Mouse (Mus musculus): ENCODE data around the gene Serping1.
"Not testable (repeated sequence)": the region's sequence is repeated elsewhere in the genome, so short reads cannot be mapped to it uniquely, and the experiment has no call there.

The Serping1 gene

DNA sequence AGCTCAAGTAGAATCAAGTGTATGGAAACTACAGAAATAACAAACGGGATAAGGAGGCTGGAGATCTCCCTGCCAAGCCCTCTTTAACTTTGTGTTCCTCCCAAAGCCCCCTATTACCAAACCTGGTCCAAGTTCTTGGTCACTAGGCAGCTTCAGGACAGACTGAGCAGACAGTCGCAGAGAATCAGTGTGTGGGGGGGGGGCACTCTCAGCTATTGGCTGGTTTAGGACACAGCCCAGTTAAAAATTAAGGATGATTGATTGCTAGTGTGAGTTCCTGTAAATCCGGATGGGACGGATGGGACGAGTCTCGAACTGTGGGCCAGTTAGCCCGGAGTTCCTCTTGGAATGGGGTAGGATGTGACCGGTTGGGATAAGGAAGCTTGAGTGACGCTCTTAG lies at the start of gene Serping1:
Serping1 (minus strand) TSS at position 204 of the 400 bp plus-strand sequence.
- no peak for DNase-seq

DNA sequence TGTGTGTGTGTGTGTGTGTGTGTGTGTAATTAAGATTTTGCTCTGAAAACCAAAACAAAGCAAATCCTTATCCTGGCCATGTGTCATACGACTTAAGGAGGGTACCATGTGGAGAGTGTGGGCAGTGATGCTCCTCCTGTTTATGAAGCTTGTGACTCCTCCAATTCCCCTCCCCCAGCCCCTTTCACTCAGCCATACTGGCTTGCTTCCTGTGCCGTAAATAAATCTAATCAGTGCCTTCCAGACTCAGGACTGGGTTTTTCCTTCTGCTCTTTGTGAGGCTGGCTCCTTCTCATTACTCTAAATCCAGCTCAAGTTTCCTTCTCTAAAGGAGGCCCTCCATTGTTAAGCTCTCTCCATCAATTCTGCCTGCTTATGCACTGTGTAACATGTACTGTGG lies 48.0 kb upstream of the Serping1 start:
- DNase-seq = no peak

DNA sequence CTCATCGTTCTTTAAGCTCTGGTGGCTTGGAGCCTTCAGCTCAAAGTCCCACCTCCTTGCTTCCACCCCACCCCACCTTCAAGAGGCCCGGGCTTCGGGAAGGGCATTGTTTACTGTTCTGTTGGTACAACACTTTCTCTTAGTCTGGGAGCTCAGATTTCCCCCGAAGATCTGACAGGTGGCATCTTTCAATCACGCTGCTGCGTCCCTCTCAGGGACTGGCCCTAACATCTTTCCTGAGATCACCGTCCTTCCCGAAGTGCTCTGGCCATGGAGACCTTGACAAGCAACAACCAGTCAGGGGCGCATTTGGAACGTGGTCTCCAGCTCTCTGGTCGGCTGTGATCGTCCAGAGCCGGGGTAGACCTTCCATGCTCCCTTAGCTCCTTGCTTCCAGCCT lies 47.3 kb upstream of the Serping1 start, which contains the start of gene Smtnl1:
Smtnl1 (minus strand) TSS at position 101 of the 400 bp plus-strand sequence.
- no peak for DNase-seq

DNA sequence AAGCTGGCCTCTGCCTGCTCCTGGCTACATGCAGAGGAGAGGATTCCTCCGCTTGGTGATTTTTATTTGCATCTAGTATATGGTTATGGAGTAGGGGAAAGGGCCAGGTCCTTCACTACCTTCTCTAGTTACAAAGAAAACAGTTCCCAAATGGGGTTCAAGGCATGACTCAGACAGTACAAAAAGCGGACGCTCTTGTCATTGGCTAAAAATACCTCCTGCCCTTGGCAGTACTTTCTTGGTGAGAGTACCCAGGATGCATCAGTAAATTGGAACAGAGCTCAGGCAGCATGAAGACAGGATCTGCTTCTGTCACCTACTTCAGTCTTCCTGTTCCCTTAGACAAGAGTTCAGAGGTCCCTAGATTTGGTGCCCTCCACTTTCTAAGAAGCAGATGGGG lies 44.6 kb upstream of the Serping1 start:
- no peak for DNase-seq

DNA sequence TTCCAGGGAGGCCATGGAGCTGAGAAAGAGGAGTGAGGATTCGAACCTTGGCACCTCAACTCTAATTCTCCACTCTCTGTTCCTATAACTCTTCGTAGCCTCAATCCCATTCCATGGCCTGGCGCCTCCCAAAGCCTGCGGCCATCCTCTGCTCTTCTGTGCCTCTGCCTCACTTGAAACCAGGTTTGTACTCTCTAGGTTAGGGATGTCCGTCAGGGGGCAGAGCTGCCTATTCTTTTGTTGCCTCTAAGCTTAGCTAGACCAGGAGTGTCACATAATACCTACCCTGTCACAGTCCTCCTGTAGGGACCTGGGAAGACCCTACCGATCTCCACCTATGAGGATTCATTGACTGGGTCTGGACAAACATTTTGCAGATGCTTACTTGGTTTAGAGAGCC lies 37.4 kb upstream of the Serping1 start:
- no peak for DNase-seq

DNA sequence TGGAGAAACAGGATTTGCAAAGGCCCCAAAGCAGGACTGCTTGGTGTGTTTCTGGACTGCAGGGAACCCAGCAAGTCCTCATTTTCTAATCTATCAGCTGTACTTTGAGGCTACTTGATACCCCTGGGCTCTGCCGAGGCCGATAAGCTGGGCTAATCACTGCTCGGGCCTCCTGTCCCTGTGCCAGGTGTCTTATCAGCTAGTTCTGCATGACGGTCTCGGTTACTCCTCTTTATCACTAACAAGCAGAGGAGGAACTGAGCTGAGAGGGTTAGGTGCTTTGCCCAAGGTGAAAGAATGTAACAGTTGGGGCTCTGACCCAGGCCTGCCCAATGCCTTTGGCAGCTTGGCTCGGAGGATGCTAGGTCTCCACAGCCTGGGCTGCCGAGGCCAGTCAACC lies 36.6 kb upstream of the Serping1 start:
- DNase-seq = no peak

DNA sequence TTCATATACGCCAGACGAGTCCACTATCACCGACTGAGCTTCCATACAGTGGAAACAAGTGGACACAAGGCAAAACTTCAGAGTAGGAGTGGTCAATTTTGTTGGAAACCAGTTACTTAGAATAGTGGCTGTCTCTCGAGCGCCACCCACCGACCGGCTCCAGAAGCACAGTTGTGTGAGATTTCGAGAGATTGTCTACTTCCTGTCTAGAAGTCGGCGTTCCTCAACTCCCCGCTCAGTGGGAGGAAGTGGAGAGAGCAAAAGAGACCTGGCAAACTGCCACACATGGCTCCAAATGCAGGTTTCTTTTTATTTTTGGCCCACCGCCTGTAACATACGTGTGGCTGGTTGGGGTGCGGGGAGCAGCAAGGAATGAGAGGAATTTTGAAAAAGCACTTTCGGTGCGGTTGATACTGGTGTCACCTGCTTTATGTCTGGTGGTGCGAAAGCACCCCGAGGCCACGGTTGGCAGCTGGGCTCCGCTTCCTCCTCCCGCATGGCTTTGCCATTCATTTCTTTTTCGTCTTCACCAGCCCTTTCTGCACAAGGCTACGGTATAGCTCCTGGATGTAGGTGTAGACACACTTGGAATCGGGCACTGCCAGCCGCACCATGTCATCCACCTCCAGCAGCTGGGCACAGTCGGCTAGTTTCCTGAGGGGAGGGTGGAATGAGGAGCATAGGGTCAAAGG lies 35.8 kb upstream of the Serping1 start:
- DNase-seq = peak; percentile 88 to 92

DNA sequence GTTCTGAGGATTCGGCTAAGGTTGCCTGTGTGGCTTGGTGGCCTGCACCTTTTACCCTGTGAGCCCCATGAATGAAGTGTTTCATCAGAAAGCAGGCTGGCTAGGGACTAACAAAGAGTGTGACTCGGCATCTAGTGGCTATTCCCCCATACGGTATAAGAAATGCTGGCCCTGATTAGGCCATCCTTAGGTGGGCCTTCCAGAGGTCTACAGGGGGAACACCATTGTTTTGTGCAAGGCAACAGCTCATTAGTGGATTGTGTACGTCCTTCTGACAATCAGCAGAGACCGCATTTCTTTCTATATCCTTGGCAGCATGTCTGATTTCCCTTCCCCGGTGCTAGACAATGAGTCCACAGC lies 35.3 kb upstream of the Serping1 start:
- no peak for DNase-seq

DNA sequence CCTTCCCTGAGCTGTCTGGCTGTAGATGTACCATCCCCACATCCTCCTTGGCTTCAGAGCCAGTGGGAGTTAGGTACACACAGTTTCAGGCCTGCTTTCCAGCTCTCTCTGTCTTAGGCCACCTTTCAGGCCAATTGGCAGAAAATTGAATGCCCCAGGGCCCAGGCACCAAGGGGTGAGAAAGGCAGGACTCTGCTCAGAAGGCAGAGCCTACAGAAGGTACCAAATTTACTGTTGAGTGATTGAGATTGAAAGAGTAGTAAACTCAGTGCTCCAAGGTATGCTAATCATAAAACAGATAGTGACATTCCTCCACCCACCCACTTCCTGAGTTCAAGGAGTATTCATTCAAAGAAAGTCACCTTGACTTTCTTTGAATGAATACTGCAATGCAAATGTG lies 34.1 kb upstream of the Serping1 start:
- DNase-seq = no peak

DNA sequence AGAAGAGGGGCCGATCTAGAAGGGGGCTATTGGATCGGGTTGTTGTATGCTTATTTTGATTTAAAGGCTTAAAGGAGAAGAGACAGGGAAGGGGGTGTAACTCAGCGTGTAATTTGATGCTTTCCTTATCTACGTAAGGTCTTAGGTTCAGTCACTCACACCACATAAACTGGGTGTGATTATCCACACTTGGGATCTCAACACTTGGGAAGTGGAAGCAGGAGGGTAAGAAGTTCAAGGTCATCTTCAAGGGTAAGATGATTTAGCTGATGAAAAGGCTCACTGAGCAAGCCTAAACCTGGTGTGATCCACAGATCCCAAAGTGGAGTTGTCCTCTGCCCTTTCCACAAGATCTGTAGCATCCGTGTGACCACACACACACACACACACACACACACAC lies 31.3 kb upstream of the Serping1 start:
- no peak for DNase-seq

DNA sequence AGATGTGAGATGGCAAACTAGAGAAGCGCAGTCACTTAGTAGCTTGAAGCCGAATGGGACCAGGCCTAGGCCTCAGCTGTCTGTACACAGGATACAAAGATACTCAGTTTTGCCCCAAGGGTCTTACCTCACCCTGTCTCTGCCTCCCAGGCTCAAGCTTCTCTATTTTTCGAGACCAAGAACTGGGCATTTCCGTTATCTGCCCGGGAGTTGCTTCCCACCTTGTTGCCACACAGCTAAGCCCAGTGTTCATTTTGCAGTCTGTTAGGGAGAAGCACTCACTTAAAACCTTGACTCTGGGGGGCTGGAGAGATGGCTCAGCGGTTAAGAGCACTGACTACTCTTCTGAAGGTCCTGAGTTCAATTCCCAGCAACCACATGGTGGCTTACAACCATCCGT lies 28.7 kb upstream of the Serping1 start:
- no peak for DNase-seq

DNA sequence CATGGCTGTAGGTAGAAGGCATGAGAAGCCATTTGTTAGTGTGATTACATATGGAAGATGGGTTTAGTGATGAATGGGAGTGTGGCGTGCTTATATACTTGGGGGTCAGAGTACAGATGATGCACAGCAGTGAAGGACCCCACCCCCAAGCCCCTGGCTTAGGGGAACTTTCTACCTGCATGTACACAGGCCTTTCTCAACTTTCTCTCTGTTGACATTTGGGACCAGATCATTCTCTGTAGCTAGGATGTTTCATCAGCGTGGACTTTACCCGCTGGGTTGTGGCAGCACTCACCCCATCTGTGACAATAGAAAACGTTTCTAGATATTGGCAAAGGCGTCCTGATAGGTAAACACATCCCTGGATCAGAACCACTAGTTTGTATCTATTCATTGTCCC lies 26.0 kb upstream of the Serping1 start:
- not testable (repeated sequence) for DNase-seq

DNA sequence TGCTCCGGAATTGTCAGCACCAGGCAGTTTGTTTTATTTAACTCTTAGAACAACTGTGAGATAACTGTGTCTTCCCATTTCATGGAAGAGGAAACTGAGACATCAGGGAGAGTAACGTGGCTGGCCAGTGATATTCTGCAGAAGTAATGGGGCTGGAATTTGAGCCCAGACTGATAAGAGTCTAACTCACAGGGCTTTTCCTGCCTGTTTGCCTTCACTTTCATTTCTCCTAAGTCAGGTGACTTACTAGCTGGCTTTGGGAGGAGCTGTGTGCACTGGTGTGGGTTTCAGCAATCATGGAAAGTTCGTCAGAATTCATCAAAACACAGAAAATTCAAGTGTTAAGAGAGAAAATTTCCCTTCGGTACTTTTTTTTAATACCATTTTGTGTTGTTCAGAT lies 25.1 kb upstream of the Serping1 start:
- DNase-seq = no peak

DNA sequence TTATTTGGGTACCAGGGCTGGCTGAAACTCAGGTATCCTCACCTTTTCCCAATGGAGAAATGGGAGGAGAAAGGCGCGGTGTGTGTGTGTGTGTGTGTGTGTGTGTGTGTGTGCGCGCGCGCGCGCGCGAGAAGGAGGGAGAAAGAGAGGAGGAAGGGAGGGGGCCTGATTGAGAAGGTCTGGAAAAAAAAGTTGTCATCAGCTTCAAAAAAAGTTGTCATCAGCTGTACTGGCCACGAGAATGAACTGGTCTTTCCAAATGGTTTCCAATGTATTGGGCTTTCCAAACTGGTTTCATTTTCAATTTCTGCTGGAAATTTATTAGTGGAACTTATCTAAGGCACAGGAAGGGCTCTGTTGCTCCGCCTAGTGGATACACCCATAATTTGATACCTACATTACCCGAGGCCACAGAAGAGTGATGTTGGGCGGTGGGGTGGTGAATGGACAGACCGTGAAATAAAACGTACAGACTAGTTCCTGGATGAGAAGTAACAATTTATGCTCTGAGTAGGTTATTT lies 23.9 kb upstream of the Serping1 start:
- peak; percentile 68 to 84 for DNase-seq

DNA sequence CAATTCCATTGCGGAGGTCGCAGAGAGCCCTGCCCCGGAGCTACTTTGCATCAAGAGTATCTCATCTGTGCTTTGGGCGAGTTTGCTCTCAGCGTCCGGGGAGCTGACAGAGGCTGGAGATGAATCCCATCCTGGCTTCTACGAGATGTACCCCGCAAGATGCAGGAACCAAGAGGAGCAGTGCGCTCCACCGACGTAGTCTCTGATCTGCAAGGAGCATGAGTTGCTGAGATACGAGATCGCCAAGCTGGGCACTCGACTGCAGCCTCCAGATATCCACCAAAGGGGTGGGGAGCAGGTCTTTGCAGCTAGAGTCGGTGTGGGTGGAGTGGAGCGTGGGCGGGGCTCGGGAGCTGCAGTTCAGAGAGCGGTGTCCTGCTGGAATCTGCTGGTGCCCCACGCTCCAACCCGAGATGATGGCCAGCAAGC lies 23.3 kb upstream of the Serping1 start, which contains the start of gene Ube2l6:
Ube2l6 (plus strand) TSS at position 336 of the 429 bp plus-strand sequence.
- peak; percentile 79 to 80 for DNase-seq

DNA sequence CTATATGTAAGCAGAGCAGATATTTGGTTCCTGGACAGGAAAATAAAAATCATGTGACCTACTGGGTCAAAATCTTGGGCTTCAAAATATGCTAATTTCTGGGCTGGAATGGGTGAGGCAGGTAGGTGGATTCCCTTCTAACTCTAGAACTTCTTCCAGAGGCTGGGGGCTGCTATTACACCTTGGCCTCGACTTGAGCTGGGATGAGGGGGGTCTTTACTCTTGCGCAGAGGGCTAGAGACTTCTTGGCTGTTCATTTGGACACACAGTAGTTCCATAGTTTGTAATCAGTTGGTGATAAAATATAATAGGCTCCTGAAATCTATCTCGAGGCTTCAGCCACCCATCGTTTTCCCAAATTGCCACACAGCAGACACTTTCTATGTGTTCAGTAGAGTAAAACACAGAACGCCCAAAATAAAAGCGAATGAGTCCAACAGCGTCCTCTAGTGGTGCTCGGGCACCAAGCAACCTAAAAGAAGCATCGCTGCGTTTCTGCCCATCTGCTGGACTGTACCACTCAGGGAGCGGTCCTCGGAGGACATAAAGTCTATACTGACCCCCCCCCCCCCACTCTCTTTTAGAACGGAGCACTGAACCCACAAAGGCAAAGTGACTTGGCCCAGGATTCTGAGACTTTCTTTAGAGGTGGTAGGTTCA lies 22.7 kb upstream of the Serping1 start:
- peak; percentile 76 to 80 for DNase-seq

DNA sequence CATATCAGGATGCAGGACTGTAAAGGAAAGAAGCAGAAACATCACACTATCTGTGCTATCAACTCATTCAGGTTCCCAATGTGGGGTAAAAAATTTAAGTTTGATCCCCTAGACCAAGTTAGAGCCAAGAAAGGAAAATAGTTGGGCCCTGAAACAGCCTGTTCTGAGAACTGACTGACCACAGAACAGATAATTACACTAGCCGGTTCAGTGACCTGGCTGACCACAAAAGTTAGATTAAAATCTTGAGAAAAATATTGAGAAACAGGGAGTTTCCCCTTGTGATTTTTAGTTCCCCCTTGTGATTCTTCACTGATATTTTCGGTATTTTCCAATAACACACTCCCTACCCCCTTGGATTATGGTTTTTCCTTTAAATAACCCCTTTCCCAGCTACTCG lies 18.6 kb upstream of the Serping1 start:
- DNase-seq = no peak

DNA sequence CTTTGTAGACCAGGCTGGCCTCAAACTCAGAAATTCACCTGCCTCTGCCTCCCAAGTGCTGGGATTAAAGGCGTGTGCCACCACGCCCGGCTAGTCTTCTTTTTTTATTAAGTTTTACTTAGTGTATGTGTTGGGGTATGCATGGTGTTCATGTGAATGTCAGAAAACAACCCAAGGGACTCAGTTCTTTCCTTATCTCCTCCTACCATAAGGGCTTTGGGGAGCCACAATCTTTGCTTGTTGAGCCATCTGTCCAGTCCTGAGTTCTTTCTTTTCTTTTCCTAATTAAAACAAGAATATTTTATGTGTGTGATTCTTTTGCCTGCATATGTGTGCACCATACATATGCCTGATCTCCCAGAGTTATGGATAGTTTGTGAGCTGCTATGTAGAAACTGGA lies 17.9 kb upstream of the Serping1 start:
- no peak for DNase-seq

DNA sequence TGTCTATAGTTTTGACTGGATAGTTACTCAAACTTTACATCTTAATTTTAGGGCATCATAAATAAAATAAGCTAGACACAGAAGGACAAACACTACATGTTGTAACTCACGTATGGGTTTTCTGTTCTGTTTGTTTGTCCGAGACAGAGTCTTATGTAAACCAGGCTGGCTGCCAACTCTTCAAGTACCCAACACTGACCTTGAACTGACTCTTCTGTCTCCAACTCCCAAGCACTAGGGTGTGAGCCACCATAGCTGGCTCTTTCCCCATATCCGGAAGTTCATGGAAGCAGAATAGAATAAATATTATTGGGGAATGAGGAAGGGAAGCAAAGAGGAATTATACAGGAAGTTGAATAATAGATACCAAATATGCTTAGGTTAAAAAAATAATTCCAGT lies 17.3 kb upstream of the Serping1 start:
- peak; percentile 52 to 60 for DNase-seq

DNA sequence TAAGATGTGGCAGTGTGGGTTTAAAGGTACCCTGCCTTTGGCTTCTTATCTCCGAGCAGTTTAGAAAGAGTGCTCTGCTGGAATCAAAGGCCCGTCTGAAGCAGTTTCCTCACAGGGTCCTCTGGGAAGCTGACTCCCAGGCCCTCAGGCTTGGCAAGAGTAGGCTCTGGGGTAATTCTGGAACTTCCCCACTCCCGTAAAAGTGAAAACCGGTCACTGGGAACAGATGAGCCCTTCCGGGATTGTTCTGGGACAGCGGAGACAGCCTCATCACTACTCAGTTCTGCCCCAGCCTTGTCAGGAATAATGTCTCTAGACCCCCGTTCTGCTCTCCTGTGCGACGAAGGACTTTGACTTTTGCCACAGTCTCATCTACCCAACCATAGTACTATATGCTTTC lies 15.2 kb upstream of the Serping1 start:
- DNase-seq = no peak

DNA sequence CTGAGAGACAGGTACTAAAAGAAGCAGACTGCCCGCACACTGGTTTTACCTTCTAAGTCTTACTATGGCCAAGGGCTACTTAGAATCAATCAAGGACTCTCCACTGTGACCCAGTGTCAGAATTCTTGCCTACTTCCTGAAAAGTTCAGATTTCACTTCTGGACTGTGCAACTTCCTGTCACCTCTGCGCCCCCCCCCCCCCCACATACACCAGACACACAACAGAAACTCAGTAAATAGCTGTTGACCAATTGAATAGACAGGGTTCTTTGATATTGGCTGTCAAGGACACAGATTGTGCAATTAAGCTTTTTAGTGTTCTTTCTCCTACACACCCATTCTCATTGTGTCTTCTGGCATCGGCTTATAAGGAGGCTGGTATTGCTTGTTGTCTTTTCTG lies 13.1 kb upstream of the Serping1 start:
- DNase-seq = no peak

DNA sequence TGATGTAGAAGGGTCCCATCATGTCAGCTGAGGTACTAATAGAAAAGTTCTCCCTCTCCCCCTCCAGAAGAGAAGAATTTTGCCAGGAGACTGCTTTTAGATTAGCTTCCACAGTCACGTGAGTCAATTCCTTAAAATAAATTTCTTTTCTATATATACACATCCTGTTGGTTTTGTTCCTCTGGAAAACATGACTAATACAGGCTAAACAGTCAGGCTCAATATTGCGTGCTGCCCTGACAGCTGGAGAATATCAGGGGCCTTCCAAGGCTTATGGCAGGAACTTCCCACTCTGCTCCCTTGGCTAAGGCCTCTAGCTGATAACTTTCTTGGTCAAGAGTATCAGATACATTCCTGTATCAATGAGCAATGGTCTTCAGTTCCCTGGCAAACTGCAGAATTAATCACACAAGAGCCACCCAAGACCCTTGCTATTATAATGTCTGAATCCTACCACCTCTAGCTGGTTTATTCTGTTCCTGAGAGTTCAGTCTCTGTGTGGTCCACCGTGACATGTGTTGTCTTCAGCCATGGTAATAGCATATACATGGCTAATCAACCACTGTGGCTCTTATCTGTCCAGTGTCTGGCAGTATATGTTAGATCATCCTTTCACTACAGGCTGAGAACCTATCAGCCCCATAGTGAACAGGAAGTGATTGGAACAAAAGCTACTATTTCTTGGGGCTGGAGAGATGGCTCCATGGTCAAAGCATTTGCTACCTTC lies 8.8 kb upstream of the Serping1 start:
- no peak for DNase-seq

DNA sequence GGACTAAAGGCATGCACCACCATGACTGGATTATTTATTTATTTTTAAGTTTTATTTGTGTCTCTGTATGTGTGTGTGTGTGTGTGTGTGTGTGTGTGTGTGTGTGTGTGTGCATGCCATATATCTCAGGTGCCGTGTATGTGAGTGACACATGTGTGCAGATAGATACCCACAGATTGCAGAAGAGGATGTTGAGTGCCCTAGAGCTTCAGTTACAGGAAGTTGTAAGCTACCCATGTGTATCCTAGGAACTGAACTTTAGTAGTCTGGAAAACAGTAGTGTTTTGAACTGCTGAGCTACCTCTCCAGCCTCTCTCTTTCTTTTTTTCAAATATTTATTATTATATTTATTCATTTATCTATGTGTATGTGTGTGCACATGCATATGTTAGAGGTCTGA lies 8.1 kb upstream of the Serping1 start:
- no peak for DNase-seq

DNA sequence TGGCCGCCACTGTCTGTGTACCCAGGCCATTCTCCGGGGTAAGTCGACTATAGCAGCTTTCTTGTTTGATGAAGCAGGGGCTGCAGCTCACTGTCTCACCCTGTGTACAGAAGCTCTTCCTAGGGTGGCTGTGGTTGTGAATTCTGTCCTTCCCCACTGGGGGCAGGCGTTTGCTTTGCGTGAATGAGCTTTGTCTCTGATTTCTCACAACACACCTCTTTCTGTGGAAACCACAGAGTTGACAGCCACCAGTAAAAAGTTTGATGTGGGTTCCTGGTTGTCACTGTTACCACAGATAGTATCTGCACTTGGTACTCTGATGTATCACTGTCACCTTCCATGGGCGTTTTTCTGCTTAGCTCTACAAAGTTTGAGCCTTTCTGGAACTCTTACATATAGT lies 4.0 kb upstream of the Serping1 start:
- no peak for DNase-seq

Measured in lung, adult 18-20 months (tissue).